Mouse (Mus musculus) lung, adult 2 months (tissue): ENCODE measurements around the gene Cdkn2aipnl.

Experiments
- CTCF ChIP-seq: fragments of 200-500 bp; IDR thresholded peaks from 2 replicates; pipeline ENCODE4 v1.5.1; 2011; ENCODE audit warnings: mild to moderate bottlenecking, low read length, control low read depth; ENCODE audit not compliant: insufficient read depth
- POLR2A ChIP-seq: fragments of 200-500 bp; IDR thresholded peaks from 2 replicates; pipeline ENCODE4 v1.6.1; 2011; ENCODE audit warnings: low read depth, mild to moderate bottlenecking, control low read depth, low read length, borderline replicate concordance; ENCODE audit errors: extremely low read depth

GRCm38 (mm10) chr11:51925595-51925994 is 41.9 kb upstream of the Cdkn2aipnl start:
- TF ChIP-seq CTCF (no peak), POLR2A (no peak)
